Mouse (Mus musculus): ENCODE results near the gene Thsd4.
"Not testable (repeated sequence)": the region's sequence is repeated elsewhere in the genome, so short reads cannot be mapped to it uniquely, and the experiment has no call there.

Thsd4 gene

DNA sequence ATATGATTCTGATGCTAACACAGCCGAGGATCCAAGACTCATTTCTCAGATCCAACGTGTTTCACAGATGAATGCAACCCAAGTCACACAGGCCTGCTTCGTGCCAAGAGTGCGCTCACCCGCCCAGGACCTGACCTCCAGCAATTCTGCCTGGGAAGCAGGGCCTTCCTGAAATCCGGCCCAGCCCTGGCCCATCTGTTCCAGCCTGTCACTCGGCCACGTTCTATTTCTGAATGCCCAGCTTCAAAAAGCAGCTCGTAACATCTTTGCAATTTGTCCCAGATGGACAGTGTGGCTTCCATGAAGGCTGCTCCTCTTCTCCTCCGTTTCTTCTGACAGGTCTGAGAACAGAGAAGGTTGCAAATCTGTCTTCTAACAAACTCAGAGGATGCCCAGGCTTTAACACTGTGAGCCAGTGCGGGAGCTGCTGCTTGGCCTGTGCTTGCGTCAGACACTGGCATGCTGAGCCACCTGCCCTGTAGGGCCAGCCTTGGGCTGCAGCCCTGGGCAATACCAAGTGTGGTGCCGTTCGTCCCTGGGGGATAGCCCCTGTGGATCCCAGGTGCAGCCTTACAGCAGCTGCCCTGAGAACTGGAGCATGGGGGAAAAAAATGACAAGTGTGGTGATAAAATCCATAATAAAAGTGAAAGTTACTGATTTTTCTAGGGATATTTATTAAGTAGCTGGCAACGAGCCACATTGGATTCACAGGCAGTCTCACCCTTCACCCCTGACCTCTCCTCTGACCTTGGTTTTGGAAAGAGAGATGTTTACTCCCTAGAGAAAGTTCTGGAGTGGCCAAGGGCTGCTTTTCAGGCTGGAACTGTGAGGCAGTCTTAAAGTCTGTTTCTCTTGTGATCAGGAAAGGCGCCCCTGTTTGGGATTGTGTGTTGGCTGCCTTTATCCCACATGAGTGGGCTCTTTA, 211.8 kb downstream of the Thsd4 start:
- DNase-seq (ENCODE audit: low read depth, low spot score) = no peak

DNA sequence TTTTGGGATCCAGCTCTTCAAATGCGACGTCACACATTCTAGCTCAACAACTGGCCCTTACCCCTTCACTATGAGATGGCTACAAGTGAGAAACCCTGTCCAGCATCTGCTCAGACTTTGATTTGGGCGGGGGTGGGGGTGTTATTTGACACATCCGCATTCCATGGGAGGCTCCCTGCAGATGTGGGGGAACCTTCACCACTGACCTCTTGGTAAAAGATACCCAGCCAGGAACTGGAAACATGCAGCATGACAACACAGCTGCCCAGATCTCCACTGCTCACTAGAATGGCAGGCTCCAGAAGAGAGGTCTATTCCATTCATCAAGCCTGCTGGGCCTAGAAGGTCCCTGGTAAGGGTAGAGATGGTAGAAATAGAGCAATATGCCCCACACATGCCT, 213.7 kb downstream of the Thsd4 start:
- no peak for DNase-seq (ENCODE audit: low read depth, low spot score)

DNA sequence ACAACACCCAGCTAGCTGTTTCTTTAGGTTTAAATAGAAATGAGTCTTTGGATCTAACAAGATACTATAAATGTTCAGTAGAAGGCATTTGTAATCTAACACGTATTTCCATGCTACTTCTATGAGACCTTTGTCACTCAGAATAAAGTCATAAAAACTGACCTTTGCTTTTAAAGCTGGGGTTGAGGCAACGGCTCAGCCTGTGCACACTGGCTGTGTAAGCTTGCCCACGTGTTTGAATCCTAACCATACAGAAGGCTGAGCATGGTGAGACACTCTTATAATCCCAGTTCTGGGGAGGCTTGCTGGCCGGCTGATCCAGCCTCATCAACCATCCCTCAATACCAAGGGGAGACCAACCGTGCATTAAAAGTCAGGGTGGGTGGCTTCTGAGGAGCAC, 214.4 kb downstream of the Thsd4 start:
- no peak for DNase-seq (ENCODE audit: low read depth, low spot score)

DNA sequence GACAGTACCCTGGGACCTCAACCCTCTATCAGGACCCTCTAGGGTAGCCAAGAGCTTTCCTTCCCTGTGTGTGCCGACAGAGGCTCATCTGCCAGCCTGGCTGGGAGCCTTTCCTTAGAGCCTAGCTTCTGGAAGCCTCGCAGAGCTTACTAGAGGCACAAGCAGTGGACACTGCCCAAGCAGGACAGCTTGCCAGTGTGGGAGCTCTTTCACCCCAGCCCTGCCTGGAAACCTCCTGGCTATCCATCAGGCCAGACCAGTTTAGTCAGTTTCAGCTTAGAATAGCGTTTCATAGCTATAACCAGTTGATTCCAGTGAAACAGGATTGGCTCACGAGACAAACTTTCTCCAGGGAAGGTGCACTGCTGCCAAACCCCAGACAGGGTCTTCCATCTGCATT, 215.6 kb downstream of the Thsd4 start:
- no peak for DNase-seq (ENCODE audit: low read depth, low spot score)

DNA sequence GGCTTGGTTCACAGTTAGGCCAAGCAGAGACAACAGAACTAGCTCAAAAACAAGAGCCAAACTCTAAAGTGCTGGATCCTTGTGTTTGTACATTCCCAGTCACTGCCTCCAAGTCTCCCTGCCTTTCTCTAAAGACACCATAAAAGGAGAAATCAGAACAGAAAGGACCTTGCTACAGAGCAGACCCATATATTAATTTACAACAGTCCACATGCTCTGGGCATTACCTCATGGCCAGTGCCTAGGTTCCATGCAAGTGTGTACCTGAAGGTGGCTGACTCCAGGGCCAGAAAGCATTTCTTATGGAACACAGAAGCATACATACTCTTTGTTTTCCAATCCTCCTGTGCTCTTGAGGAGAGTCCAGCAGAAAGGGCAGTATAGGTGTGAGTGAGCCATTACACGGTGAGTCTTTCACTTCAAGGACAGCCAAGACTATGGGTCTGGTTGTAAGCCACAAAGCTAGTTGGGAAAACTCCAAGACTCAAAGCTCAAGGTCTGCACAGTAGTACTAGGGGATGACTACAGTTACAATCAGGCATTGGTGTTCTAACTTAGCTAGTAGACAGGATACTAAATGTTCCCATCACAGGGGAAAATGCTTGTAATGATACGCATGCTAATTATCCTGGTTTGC, 216.5 kb downstream of the Thsd4 start:
- DNase-seq (ENCODE audit: low read depth, low spot score) = no peak

DNA sequence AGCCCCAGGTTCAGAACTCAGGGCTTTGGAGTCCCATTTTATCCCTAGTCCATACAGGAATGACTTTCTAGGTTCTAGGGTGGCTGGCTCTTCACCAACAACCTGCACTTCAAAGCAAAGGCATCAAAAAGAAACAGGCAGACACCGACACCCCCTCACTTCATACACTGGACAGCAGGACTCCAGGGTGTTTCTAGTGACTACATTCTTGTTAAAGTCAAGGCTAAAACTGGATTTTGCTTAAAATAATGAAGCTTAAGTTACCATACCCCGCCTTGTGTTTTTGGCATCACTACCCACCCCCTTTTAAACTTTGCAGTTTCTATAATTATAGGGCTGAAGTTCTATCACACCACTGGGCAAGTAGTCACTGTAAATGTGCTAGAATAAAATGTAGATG, 225.6 kb downstream of the Thsd4 start:
- DNase-seq (ENCODE audit: low read depth, low spot score) = no peak

DNA sequence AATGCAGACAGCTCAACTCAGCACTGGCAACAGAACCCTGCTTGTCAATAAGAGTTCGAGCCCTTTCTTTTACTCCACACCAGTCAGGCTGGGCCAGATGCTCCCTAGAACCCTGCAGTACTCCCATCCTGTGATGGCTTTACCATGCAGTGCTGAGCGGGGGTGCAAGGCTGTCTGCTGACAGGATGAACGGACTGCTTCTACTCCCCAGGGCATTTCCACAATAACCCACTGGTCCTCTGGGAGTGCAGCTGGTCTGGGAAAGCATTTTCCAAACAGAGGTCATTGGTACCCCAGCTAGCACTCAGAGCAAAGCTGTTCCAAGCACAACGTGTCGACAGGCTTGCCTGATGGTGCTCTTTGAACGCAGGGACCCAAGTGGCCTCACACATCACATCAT, 226.6 kb downstream of the Thsd4 start:
- DNase-seq (ENCODE audit: low read depth, low spot score) = no peak

DNA sequence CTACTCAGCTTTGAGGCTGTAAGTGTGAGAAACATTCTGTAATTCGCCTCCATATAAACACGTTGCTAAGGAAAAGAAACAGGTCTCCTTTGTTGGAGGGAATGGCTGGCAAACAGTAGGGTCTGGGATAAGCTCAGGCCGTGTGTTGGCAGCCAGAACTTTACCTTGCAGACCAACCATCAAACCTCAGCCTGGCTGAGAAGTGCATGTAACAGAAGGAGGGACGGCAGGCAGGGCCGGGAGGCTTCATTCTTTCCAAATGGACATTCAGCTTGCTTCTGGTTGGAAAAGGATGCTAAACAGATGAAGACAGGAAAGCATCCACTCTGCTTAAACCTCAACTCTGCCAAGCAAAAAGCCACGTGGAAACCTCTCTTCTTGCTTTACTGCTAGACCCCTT, 228.7 kb downstream of the Thsd4 start:
- no peak for DNase-seq (ENCODE audit: low read depth, low spot score)

DNA sequence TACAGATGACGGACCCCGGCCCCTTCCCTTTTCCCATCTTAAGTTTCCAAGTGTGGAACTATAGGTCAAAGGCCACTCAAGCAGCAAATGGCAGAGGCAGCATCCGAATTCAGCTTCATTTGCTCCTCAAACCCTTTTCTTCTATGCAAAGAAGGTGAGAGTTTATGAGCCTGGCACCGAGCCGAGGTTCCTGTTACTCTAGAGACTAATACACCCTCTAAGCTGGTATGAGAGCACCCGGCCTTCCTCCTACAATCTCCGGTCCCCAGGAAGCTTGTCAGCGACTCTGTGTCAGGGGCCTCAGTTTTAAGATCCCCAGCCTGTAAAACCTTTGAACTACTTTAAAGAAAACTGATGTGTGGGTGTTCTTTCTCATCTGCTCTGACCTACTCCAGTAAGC, 231.1 kb downstream of the Thsd4 start:
- no peak for DNase-seq (ENCODE audit: low read depth, low spot score)

DNA sequence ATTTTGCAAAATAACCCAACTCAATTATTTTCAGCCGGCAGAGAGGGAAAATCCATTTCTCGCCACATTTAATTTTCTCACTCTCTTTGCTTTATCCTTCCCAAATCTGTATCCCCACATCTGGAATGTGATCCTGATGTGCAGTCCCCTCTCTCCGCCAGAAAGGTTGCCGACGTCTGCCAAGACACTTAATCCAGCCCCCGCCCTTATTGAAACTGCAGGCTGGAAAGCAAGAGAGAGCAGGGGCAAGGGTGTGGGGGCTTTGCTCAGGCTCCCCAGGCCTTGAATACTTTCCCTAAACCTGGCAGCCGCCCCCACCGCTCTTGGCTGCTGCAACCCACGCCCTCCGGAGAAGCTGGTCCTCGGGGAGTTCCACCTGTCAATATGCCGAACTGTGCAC, 233.1 kb downstream of the Thsd4 start:
- DNase-seq (ENCODE audit: low read depth, low spot score) = no peak

DNA sequence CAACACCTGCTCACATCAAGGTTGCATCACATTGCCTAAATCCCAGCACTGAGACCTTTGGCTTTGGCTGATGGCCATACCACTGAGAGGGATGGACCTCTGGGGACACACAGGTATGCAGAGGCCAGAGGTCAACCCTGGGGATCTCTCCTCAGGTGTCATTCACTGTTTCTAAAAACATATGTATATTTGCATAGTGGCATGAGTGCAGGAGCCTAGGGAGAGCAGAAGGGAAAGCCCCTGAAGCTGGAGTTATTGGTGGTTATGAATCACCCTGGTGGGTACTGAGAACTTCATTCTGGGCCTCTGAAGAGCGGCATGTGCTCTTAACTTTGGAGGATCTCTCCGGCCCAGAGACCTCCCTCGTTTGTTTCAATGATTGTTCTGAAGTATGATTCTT, 235.5 kb downstream of the Thsd4 start:
- DNase-seq (ENCODE audit: low read depth, low spot score) = no peak

DNA sequence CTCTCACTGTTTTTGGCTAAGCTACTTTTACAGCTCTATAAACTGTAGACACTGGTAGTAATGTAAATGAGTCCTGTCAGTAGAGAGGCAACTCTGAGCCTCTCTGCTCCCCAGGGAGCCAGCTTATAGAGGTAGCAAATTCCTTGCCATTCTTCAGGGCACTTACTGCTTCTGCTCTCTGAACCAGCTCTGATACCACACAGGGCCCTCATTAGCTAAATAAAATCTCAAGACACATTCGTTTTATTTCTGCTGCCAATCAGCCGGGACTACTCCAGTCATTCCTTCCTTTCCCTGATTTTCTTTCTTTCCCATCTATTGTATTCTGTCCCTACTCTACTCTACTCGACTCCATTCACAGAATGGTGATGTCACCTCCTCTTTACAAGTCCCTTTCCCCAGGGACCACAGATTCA, 236.8 kb downstream of the Thsd4 start:
- DNase-seq (ENCODE audit: low read depth, low spot score) = no peak

DNA sequence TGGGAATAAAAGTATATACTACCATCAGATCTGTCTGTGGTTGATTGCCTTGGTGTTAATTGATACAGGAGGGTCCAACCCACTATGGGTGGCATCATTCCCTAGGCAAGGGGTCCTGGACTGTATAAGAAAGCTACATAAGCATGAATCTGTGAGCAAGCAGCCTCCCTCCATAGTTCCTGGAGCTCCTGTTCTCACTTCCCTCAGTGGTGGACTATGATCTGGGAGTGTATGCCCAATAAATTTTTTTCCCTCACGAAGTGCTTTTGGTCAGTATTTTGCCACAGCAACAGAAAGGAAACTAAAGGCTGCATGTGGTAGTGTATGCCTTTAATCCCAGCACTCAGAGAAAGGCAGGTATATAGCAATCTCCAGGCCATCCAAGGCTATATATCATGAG, 237.5 kb downstream of the Thsd4 start:
- DNase-seq (ENCODE audit: low read depth, low spot score) = no peak

DNA sequence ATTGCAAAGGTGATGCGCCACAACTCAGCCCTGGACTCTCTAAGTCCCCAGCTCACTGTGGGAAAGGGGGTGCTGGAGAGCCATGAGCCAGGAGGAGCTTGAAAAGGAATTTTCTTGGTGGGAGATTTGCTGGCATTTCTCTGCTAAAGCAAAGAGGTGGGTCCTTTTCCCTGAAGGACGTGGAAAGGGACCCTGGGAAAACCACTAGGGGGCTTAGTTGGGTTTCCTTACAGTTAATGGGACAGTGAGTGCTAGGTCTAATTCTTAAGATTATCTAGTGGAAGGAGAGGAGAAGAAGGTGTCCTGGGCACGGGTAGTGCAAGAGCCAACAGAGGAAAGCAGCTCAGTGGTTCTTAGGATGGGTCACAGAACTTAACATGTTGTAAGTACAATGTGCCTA, 238.3 kb downstream of the Thsd4 start:
- no peak for DNase-seq (ENCODE audit: low read depth, low spot score)

DNA sequence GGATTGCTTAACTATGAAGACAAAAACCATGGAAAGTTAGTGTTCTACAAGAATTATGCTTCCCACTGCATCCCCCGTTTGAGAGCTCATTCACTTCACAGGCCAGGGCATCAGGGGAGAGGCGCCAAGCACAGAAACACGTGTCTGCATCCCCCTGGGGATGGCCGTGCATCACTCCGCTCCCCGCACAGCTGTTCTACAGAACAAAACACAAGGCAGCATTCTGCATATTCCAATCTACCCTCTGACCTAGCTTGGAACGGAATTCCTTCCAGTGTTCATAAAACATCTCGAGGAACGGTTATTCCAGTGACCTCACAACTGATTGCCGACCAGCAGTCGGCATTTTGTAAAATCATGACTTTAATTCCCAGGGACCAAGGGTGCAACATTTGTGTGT, 240.6 kb downstream of the Thsd4 start:
- DNase-seq (ENCODE audit: low read depth, low spot score) = no peak

DNA sequence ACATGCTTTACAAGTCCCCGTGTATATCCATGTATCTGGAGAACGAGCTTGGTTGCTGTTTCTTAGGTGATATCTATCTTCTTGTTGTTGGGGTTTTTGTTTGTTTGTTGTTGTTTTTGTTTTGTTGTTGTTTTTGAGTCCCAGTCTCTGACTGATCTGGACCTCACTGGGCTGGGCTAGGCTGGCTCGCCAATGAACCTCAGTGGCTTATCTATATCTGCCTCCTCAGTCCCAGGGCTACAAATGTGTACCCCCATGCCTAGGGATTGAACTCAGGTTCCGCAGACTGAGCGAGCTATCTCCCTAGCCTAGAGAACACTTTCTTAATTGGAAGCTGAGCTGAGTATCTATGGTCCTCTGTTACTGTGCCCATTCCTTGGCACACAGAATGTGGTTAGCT, 241.1 kb downstream of the Thsd4 start:
- no peak for DNase-seq (ENCODE audit: low read depth, low spot score)

DNA sequence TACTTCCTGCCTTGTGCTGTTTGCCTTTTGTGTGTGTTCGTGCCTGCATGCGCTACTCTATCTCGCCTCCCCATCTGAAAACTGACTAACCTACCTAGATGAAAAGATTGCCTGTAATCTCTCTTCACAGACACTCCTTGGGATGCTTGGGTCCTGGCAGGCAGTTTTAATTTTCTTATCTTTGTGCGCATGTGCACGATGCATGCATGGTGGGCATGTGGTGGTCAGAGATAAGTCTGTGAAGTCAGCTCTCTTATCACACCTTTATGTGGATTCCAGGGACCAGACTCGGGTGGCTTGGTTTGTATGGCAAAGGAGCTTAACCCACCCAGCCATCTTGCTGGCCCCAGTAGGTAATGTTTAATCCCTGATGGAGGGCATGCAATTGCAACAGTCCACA, 242.3 kb downstream of the Thsd4 start:
- no peak for DNase-seq (ENCODE audit: low read depth, low spot score)

DNA sequence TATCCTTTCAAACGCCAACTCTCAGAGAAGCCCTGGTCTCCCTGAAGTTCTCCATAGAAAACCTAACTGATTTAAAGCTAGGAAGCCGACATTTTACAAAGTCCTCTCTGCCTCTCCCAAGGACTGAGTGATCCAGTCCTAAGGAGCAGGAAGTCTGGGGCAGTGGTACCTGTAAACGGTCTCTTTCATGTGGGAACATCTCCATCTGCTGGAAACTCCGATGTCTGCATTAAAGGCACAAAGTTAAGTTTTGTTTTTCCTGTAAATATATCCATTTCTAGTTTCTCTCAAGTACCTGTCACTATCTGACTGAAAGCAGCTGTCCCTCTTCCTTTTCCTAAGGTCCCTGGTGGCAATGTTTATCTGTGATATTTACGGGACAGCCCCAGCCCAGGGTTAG, 245.5 kb downstream of the Thsd4 start:
- DNase-seq (ENCODE audit: low read depth, low spot score) = no peak

DNA sequence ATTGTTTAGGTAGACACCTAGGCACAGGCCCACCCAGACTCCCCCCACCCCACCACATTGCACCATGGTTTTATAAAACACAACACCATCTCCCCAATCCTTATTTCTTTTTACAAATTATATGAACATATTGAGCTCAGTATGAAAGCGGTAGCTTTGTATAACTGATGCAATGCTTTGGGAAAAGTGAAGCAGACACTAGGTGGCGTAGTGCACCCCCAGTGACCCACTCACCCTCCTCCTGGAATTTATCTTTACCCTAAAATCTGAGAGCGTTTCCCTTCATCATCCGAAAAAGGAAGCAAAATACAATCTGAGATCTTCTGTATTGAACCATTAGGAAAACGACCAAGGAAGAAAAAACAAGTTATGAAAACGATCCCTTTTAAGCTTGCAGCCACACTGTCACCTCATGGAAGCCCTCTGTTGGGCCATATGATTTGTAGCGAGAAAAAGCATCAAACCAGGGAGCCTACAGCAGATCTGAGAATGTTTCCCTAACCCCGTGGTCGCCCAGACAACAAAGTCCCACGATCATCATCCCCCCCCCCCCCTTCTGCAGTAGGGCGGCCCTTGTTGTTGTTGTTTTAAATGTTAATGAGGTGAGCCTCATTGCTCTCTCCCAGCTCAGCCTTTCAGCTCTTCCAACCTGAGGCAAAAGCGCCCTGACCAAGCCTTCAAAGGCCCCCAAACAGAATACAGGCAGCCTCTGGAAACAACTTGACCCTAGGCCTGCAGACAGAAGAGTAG, 246.3 kb downstream of the Thsd4 start:
- no peak for DNase-seq (ENCODE audit: low read depth, low spot score)

DNA sequence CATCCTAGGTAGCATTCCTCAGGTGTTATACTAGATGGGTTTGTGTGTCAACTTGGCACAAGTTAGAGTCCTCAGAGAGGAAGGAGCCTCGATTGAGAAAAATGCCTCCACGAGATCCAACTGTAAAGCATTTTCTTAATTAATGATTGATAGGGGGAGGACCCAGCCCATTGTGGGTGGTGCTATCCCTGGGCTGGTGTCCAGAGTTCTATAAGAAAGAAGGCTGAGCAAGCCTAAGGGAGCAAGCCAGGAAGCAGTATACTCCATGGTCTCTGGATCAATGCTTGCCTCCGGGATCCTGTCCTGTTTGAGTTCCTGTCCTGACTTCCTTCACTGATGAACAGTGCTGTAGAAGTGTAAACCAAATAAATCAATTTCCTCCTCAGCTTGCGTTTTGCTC, 247.3 kb downstream of the Thsd4 start:
- no peak for DNase-seq (ENCODE audit: low read depth, low spot score)

DNA sequence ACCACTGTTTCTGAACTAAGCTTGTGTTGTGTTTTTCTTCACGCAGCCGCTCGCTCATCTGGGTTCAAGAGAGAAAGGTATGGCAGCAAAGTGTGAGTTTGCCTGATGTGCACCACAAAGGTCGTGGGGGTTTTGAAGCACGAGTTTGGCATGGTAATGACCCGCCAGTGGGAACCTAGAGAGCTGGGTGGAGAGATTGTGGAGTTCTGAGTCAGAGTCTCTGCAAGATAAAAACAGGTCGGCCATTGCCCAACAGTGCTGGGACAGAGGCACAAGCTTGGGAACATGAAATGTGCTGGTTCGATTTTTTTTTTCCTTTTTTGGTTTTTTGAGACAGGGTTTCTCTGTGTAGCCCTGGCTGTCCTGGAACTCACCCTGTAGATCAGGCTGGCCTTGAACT, 249.5 kb downstream of the Thsd4 start:
- not testable (repeated sequence) for DNase-seq (ENCODE audit: low read depth, low spot score)

DNA sequence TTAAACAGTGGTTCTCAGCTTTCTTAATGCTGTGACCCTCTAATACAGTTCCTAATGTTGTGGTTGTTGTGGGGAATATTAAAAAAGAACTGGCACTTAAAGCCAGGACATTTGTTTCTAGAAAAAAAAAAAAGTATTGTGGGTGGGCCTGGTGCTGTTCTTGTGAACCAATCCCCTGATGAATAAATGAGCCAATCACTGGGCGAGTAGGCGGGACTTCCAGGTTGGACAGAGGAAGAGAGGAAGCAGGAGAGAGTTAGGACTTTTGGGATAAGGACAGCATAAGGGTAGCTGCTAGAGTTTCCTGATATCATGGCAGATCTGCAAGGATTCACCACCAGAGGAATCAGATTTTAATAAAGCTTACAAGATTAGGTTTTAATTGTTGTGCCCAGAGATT, 249.9 kb downstream of the Thsd4 start:
- DNase-seq (ENCODE audit: low read depth, low spot score) = no peak

DNA sequence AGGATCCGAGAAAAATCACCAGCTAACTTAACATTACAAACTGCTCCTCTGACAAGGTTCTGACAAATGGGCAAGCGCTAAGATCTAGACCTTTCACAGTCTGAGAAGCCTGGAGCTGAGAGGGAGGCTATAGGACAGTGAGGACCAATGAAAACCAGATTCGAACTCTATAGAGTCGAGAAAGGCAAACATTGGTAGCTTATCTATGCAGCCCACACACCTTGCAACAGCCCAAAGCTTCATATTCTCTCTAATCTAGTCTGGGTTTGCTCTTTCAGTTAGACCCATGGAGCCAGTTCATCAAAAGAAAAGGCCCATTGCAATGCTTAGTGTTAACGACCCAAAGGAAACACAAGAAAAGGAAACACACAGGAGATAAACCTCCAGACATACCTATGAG, 252.0 kb downstream of the Thsd4 start:
- no peak for DNase-seq (ENCODE audit: low read depth, low spot score)

All from CD4-positive helper T cell, adult 2 months (primary cell).